Mouse (Mus musculus) heart, postnatal 0 days (tissue): ENCODE data around the gene Cc2d2b. TPM values are rescaled to one million over a fixed set of nuclear protein-coding genes. Genes with fewer than 3 reads are reported as not detected.

ENCODE experiments used
- ATAC-seq: fragments of 200-750 bp; cut with Nextera tagmentation; 2 replicates; pipeline ENCODE4 v1.8.0; 2017; ENCODE audit warnings: low read depth, moderate number of reproducible peaks, moderate library complexity; ENCODE audit not compliant: insufficient read depth
- DNase-seq: peaks from one replicate; pipeline ENCODE4 v3.0.0-alpha.2; 2016; ENCODE audit warnings: low spot score
- H3K27ac ChIP-seq: fragments of 300-500 bp; sonication (generic); 2 replicates; pipeline ENCODE4 v1.5.1; 2014; ENCODE audit warnings: low read depth, mild to moderate bottlenecking
- H3K27me3 ChIP-seq: fragments of 300-500 bp; sonication (generic); 2 replicates; pipeline ENCODE4 v1.6.1; 2014; ENCODE audit warnings: low read length, mixed read lengths; ENCODE audit not compliant: control insufficient read depth, insufficient read depth
- H3K36me3 ChIP-seq: fragments of 300-500 bp; sonication (generic); replicated peaks from 2 replicates; pipeline ENCODE4 v1.6.1; 2014; ENCODE audit warnings: low read length, mixed read lengths; ENCODE audit not compliant: control insufficient read depth, insufficient read depth
- H3K4me1 ChIP-seq: fragments of 300-500 bp; sonication (generic); 2 replicates; pipeline ENCODE4 v1.6.1; 2014; ENCODE audit warnings: antibody characterized with exemption; ENCODE audit not compliant: control insufficient read depth, insufficient read depth
- H3K4me2 ChIP-seq: fragments of 300-500 bp; sonication (generic); 2 replicates; pipeline ENCODE4 v1.6.1; 2014; ENCODE audit warnings: low read depth, mild to moderate bottlenecking, low read length, moderate library complexity
- H3K4me3 ChIP-seq: fragments of 300-500 bp; sonication (generic); 2 replicates; pipeline ENCODE4 v1.5.1; 2014; ENCODE audit warnings: low read depth, low read length
- H3K9ac ChIP-seq: fragments of 300-500 bp; sonication (generic); replicated peaks from 2 replicates; pipeline ENCODE4 v1.6.1; 2014; ENCODE audit warnings: low read depth, low read length, mixed read lengths
- H3K9me3 ChIP-seq: fragments of 300-500 bp; sonication (generic); replicated peaks from 2 replicates; pipeline ENCODE4 v1.6.1; 2016; ENCODE audit warnings: low read length; ENCODE audit not compliant: control insufficient read depth
- CTCF ChIP-seq: IDR thresholded peaks from 2 replicates; pipeline ENCODE4 v1.5.1; 2016; ENCODE audit warnings: antibody characterized with exemption, control low read depth, low read depth
- EP300 ChIP-seq: IDR thresholded peaks from 2 replicates; pipeline ENCODE4 v1.6.1; 2016; ENCODE audit warnings: antibody characterized with exemption, low read depth
- WGBS: fragments of 180-500 bp; shearing (Covaris S2); extraction: QIAGEN DNeasy Blood & Tissue Kit; methylation state at CpG from one replicate; pipeline ENCODE4 v1.1.7; 2014; 5-methylcytosine and 5-hydroxymethylcytosine counted together
- polyA plus RNA-seq: library from polyadenylated mRNA; unstranded; fragments of >200 nt; fragmentation: Nextera tagmentation; extraction: Ambion mirVana; gene quantifications from 2 replicates; pipeline ENCODE4 v1.2.1, GENCODE M21; 2015
- total RNA-seq: library from RNA; depleted of rRNA; stranded (reverse); fragments of >200 nt; gene quantifications from 2 replicates; pipeline ENCODE4 v1.2.3, GENCODE M21; 2014; ENCODE audit warnings: low replicate concordance

Cc2d2b gene
- total and polyA plus RNA-seq, 2 experiments from 2014 or later: not detected

DNA sequence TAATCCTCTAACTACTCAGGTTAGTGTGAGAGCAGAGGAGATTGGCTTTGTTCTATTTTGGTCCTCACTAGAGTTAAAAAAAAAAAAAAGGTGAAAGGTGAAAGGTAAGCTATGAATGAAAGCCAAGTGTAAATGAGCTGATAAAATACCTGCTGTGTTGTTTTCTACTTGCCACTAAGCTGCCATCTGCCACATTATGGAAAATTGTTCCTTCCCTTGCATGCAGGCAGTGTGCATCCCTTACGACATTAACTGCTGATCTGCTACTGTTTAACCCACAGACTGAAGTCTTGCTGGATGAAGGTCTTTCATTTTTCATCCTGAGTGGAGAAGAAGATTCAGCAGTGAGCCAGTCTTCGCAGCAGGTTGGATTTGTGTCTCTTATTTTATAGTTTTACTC lies 11.5 kb downstream of the Cc2d2b start:
- H3K4me1 ChIP-seq: no peaks in the 10 kb centered on the region
- no peaks in the 10 kb centered on the region for H3K9me3 ChIP-seq
- H3K27ac ChIP-seq: no peak overlapping the region
- ATAC-seq (no peak), DNase-seq (no peak)
- no peak overlapping the region for H3K4me3 ChIP-seq
- no peaks in the 10 kb centered on the region for H3K36me3 ChIP-seq
- no peak overlapping the region for H3K9ac ChIP-seq
- TF ChIP-seq EP300 (no peak), CTCF (no peak)
- 76% methylated on average over 2 of the region's 2 CpGs for WGBS
- no peak overlapping the region for H3K4me2 ChIP-seq
- peaks cover 7% of the 10 kb centered on the region; the same call in 1 of the 2 replicates for H3K27me3 ChIP-seq

DNA sequence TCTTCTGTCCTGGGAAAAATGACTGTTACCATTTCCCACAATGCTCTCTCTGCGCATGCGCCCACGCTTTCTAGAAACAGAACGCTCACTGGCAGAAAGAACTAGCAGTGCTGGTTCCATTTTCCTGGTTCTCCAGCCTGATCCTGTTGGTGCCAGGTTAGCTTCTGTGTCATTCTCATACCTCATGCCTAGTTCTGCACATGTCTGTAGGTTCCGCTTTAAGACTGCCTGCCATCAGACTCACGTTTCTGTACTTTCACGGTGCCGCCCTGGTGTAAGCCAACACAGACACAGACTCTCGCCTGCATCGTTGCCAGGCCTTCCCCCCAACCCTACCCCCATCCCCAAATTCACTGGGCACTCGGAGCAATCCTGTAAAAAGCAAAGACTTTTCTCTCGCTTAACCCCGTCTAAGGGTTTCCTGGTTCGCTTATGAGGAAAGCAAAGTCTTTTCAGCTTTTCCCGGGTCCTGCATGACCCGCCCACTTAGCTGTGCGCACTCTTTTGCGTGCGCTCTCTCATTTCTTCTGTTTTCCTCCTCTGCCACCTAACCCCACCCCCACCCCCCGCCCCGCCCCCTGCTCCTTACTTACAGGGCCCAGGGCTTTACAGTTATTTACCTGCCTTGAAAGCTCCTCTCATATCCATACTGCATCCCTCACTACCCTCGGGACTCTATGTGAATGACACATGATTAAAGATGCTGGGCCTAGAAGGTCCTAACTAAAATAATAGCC lies 13.6 kb downstream of the Cc2d2b start:
- Histone ChIP-seq H3K4me3 (peak overlapping the region; percentile 37), H3K36me3 (no peaks in the 10 kb centered on the region), H3K9ac (no peak overlapping the region), H3K27ac (no peak overlapping the region), H3K27me3 (peaks cover 7% of the 10 kb centered on the region; the same call in 1 of the 2 replicates), H3K9me3 (no peaks in the 10 kb centered on the region), H3K4me2 (peak overlapping the region; percentile 58), H3K4me1 (no peaks in the 10 kb centered on the region)
- DNase-seq: no peak
- ATAC-seq: no peak
- no peak for TF ChIP-seq CTCF
- no peak for TF ChIP-seq EP300
- 32% methylated on average over 22 of the region's 22 CpGs for WGBS

- H3K36me3 ChIP-seq: no peaks in the 10 kb centered on the region
- no peak overlapping the region for H3K27ac ChIP-seq
- 69% methylated on average over 2 of the region's 2 CpGs for WGBS
- TF ChIP-seq EP300: no peak
- TF ChIP-seq CTCF: no peak
- no peaks in the 10 kb centered on the region for H3K9me3 ChIP-seq
- H3K4me1 ChIP-seq: peaks cover 6% of the 10 kb centered on the region
- ATAC-seq (no peak), DNase-seq (no peak)
- H3K4me2 ChIP-seq: no peak overlapping the region
- no peak overlapping the region for H3K4me3 ChIP-seq
- H3K27me3 ChIP-seq: peaks cover 14% of the 10 kb centered on the region; the same call in 1 of the 2 replicates
- H3K9ac ChIP-seq: no peak overlapping the region
These were observed 18.6 kb downstream of the Cc2d2b start for GRCm38 (mm10) chr19:40767189-40767588.

GRCm38 (mm10) chr19:40769341-40769770 lies 20.8 kb downstream of the Cc2d2b start:
- H3K4me1 ChIP-seq: peaks cover 6% of the 10 kb centered on the region
- peaks cover 15% of the 10 kb centered on the region for H3K27me3 ChIP-seq
- no peaks in the 10 kb centered on the region for H3K36me3 ChIP-seq
- TF ChIP-seq CTCF: no peak
- no peak for TF ChIP-seq EP300
- H3K4me3 ChIP-seq: no peak overlapping the region
- 5% methylated on average over 7 of the region's 7 CpGs for WGBS
- H3K4me2 ChIP-seq: no peak overlapping the region
- H3K27ac ChIP-seq: no peak overlapping the region
- no peak overlapping the region for H3K9ac ChIP-seq
- ATAC-seq: 0 out of 2 replicates have a peak, but pooled peaks have one; percentile 27
- peak; percentile 31 for DNase-seq
- no peaks in the 10 kb centered on the region for H3K9me3 ChIP-seq

GRCm38 (mm10) chr19:40788004-40788714 lies 39.6 kb downstream of the Cc2d2b start:
- no peak overlapping the region for H3K27ac ChIP-seq
- WGBS: 62% methylated on average over 15 of the region's 15 CpGs

More at GRCm38 (mm10) chr19:40788004-40788714, 39.6 kb downstream of the Cc2d2b start:
- Histone ChIP-seq H3K4me2 (no peak overlapping the region), H3K9me3 (no peaks in the 10 kb centered on the region), H3K27me3 (no peaks in the 10 kb centered on the region), H3K36me3 (no peaks in the 10 kb centered on the region), H3K4me3 (no peak overlapping the region), H3K4me1 (no peaks in the 10 kb centered on the region), H3K9ac (no peak overlapping the region)
- no peak for DNase-seq
- ATAC-seq: no peak
- TF ChIP-seq CTCF: no peak
- no peak for TF ChIP-seq EP300
